Comparison of ENCODE assay signal across 27 mouse cellular contexts in genomic region chr5:122635228-122635627, GRCm38 (mm10). TPM values are rescaled to one million over a fixed set of nuclear protein-coding genes. Genes with fewer than 3 reads are reported as not detected.
"Had no signal": no experiment of that assay in that cellular context is flagged by ENCODE, and none has a peak within 500 bp of the region (broad histone marks: within the 10 kb centered on the region; RNA-seq: fewer than 3 reads in every experiment).

No protein-coding gene starts in this region.

- H3K27me3 ChIP-seq: heart, embryonic 13.5 days; heart, embryonic 15.5 days; hindbrain, embryonic 13.5 days; hindbrain, embryonic 15.5 days; kidney, embryonic 15.5 days; limb, embryonic 12.5 days; liver, embryonic 13.5 days had no signal

- H3K4me1 ChIP-seq: limb, embryonic 12.5 days had no signal

- H3K9ac ChIP-seq: heart, embryonic 13.5 days; heart, embryonic 15.5 days; hindbrain, embryonic 13.5 days; hindbrain, embryonic 15.5 days; kidney, embryonic 15.5 days; limb, embryonic 12.5 days; liver, embryonic 13.5 days had no signal

- H3K36me3 ChIP-seq: heart, embryonic 13.5 days; heart, embryonic 15.5 days; hindbrain, embryonic 13.5 days; hindbrain, embryonic 15.5 days; kidney, embryonic 15.5 days; limb, embryonic 10.5 days; limb, embryonic 12.5 days; liver, embryonic 13.5 days had no signal

- H3K9me3 ChIP-seq: heart, embryonic 13.5 days; heart, embryonic 15.5 days; hindbrain, embryonic 13.5 days; hindbrain, embryonic 15.5 days; kidney, embryonic 15.5 days; limb, embryonic 10.5 days; limb, embryonic 12.5 days; liver, embryonic 13.5 days had no signal

- H3K4me3 ChIP-seq: heart, adult 2 months; heart, embryonic 13.5 days; heart, embryonic 15.5 days; hindbrain, embryonic 13.5 days; hindbrain, embryonic 15.5 days; kidney, embryonic 15.5 days; limb, embryonic 10.5 days; limb, embryonic 12.5 days; liver, embryonic 13.5 days had no signal

- H3K4me2 ChIP-seq: heart, embryonic 11.5 days; heart, embryonic 13.5 days; heart, embryonic 15.5 days; hindbrain, embryonic 13.5 days; hindbrain, embryonic 15.5 days; kidney, embryonic 15.5 days; limb, embryonic 12.5 days; liver, embryonic 11.5 days; liver, embryonic 13.5 days had no signal

- DNase-seq: gastrocnemius, postnatal 14 days; gastrocnemius, postnatal 36 days; heart, adult 11 months; heart, adult 2 months; heart, postnatal 14 days; heart, postnatal 36 days; kidney, adult 11 months; kidney, adult 2 months; kidney, adult 9 months; kidney, postnatal 14 days; kidney, postnatal 36 days; layer of hippocampus, adult 9-11 months; layer of hippocampus, postnatal 36 days; liver; liver, embryonic 13.5 days had no signal

- ATAC-seq: hindbrain, postnatal 0 days; intestine, embryonic 16.5 days had no signal

- H3K27ac ChIP-seq: heart, adult 2 months; heart, embryonic 13.5 days; heart, embryonic 15.5 days; hindbrain, embryonic 13.5 days; hindbrain, embryonic 15.5 days; hindbrain, postnatal 0 days; kidney, embryonic 15.5 days; kidney, postnatal 0 days; limb, embryonic 10.5 days; limb, embryonic 12.5 days; liver, embryonic 13.5 days had no signal

RNA-seq across cellular contexts. Expression of gene P2rx7, which starts 8.5 kb away (rescaled TPM):
- polyA plus RNA-seq: limb, embryonic 10.5 days had no signal
